Mouse (Mus musculus): ENCODE measurements at regions not wholly inside any gene's neighbourhood (a gene's known extent, or its start where the extent isn't known, plus 50 kb on each side); places are given as distances from the start of the nearest gene placed in this dataset.

DNA sequence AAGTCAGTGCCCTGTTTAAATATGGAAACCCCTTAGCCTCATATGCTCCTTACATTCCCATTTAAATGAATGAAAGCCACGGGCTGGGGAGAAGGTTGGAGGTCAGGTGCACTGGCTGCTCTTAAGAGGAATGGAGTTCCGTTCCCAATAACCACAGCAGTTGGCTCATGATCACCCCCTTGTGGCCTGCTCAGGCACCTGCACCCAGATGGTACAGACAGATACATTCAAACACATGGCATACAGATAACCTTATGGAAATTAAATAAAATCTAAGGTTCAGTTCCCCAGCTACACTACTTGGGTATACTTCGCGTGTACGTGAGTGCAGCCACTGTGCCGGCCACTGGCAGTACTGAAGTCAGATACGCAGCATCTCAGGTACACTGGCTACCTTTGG lies 479.1 kb upstream of the Pmfbp1 start:
- Histone ChIP-seq H3K4me3 (replicated peaks in 1 of 3; ENCODE audit: low read depth in 2 of 3, low read length in 2 of 3, poor library complexity in 1 of 3) (no peak overlapping the region), H3K27me3 (replicated peaks) (no peaks in the 10 kb centered on the region), H3K27ac (ENCODE audit: insufficient read depth, low read depth) (no peak overlapping the region), H3K4me1 (ENCODE audit: control insufficient read depth in 1 of 2, insufficient read depth in 2 of 2) (peaks cover 3 to 6% of the 10 kb centered on the region in 2 experiments; a peak in 2 of 4 replicates), H3K79me2 (replicated peaks; ENCODE audit: control insufficient read depth, extremely low read depth, insufficient read depth, poor library complexity, severe bottlenecking) (no peaks in the 10 kb centered on the region), H3K4me2 (ENCODE audit: insufficient read depth, low read depth, poor library complexity, severe bottlenecking) (no peak overlapping the region), H3K9ac (ENCODE audit: insufficient read depth, low read depth) (no peak overlapping the region), H3K36me3 (replicated peaks in 1 of 2; ENCODE audit: control insufficient read depth in 1 of 2, insufficient read depth in 1 of 2, low read length in 1 of 2) (no peaks in the 10 kb centered on the region), H3K9me3 (replicated peaks; ENCODE audit: low read length) (no peaks in the 10 kb centered on the region)
- in situ Hi-C loops (cut with MboI; ENCODE audit: low pct_ligation_motif_present, low pct_unique_long_range_greater_than_20kb, low sequenced_read_pairs) (no loop called here), dilution Hi-C loops (cut with MboI; ENCODE audit: extremely low pct_ligation_motif_present, extremely low pct_unique_long_range_greater_than_20kb, low sequenced_read_pairs) (no loop called here)
- TF ChIP-seq EP300 (IDR thresholded peaks at IDR 0.05; ENCODE audit: low read length) (no peak), ELF1 (IDR thresholded peaks at IDR 0.05; ENCODE audit: low read depth, low read length) (no peak), PAX5 (IDR thresholded peaks at IDR 0.05; ENCODE audit: low read length) (no peak), SMC3 (IDR thresholded peaks at IDR 0.05; ENCODE audit: low read depth, low read length) (peak; percentile 76), CTCF (conservative IDR thresholded peaks at IDR 0.05 in 1 of 2, IDR thresholded peaks at IDR 0.05 in 1 of 2; ENCODE audit: low read depth in 2 of 2, low read length in 2 of 2) (peak; percentile 74 to 90), RAD21 (IDR thresholded peaks at IDR 0.05; ENCODE audit: low read depth, low read length) (peak; percentile 64)
- DNase-seq (ENCODE audit: extremely low read depth) = peak; percentile 33

GRCm38 (mm10) chr8:109019565-109019964 lies 474.3 kb upstream of the Pmfbp1 start:
- H3K36me3 ChIP-seq (replicated peaks in 1 of 2; ENCODE audit: control insufficient read depth in 1 of 2, insufficient read depth in 1 of 2, low read length in 1 of 2) = no peaks in the 10 kb centered on the region
- DNase-seq (ENCODE audit: extremely low read depth) = no peak
- dilution Hi-C loops (cut with MboI; ENCODE audit: extremely low pct_ligation_motif_present, extremely low pct_unique_long_range_greater_than_20kb, low sequenced_read_pairs) (no loop called here), in situ Hi-C loops (cut with MboI; ENCODE audit: low pct_ligation_motif_present, low pct_unique_long_range_greater_than_20kb, low sequenced_read_pairs) (no loop called here)
- no peaks in the 10 kb centered on the region for H3K79me2 ChIP-seq (replicated peaks; ENCODE audit: control insufficient read depth, extremely low read depth, insufficient read depth, poor library complexity, severe bottlenecking)
- H3K27ac ChIP-seq (ENCODE audit: insufficient read depth, low read depth) = no peak overlapping the region
- no peak overlapping the region for H3K4me2 ChIP-seq (ENCODE audit: insufficient read depth, low read depth, poor library complexity, severe bottlenecking)
- TF ChIP-seq JUND (conservative IDR thresholded peaks at IDR 0.05; ENCODE audit: low read depth, low read length) = no peak
- no peak for TF ChIP-seq ZKSCAN1 (IDR thresholded peaks at IDR 0.05; ENCODE audit: borderline replicate concordance, low read depth, low read length)
- TF ChIP-seq POLR2A (IDR thresholded peaks at IDR 0.05; ENCODE audit: low read depth, low read length) = no peak
- TF ChIP-seq PAX5 (IDR thresholded peaks at IDR 0.05; ENCODE audit: low read length) = no peak
- no peak for TF ChIP-seq MAZ (IDR thresholded peaks at IDR 0.05; ENCODE audit: low read depth, low read length)
- TF ChIP-seq MYC (IDR thresholded peaks at IDR 0.05; ENCODE audit: low read depth, low read length) = no peak
- no peak for TF ChIP-seq ELF1 (IDR thresholded peaks at IDR 0.05; ENCODE audit: low read depth, low read length)
- TF ChIP-seq ZC3H11A (IDR thresholded peaks at IDR 0.05; ENCODE audit: low read depth, low read length) = no peak
- peaks cover 0 to 5% of the 10 kb centered on the region in 2 experiments; a peak in 2 of 4 replicates for H3K4me1 ChIP-seq (ENCODE audit: control insufficient read depth in 1 of 2, insufficient read depth in 2 of 2)
- no peak overlapping the region for H3K4me3 ChIP-seq (replicated peaks in 1 of 3; ENCODE audit: low read depth in 2 of 3, low read length in 2 of 3, poor library complexity in 1 of 3)
- no peaks in the 10 kb centered on the region for H3K27me3 ChIP-seq (replicated peaks)
- H3K9me3 ChIP-seq (replicated peaks; ENCODE audit: low read length) = no peaks in the 10 kb centered on the region
- no peak overlapping the region for H3K9ac ChIP-seq (ENCODE audit: insufficient read depth, low read depth)

- dilution Hi-C loops (cut with MboI; ENCODE audit: extremely low pct_ligation_motif_present, extremely low pct_unique_long_range_greater_than_20kb, low sequenced_read_pairs) (no loop called here), in situ Hi-C loops (cut with MboI; ENCODE audit: low pct_ligation_motif_present, low pct_unique_long_range_greater_than_20kb, low sequenced_read_pairs) (no loop called here)
- TF ChIP-seq ETS1 (conservative IDR thresholded peaks at IDR 0.05; ENCODE audit: low read depth, low read length) = no peak
- peak; percentile 63 for TF ChIP-seq ZNF384 (IDR thresholded peaks at IDR 0.05; ENCODE audit: low read depth, low read length)
- no peak overlapping the region for H3K4me2 ChIP-seq (ENCODE audit: insufficient read depth, low read depth, poor library complexity, severe bottlenecking)
- peaks cover 0 to 5% of the 10 kb centered on the region in 2 experiments; a peak in 2 of 4 replicates for H3K4me1 ChIP-seq (ENCODE audit: control insufficient read depth in 1 of 2, insufficient read depth in 2 of 2)
- H3K36me3 ChIP-seq (replicated peaks in 1 of 2; ENCODE audit: control insufficient read depth in 1 of 2, insufficient read depth in 1 of 2, low read length in 1 of 2) = no peaks in the 10 kb centered on the region
- no peaks in the 10 kb centered on the region for H3K9me3 ChIP-seq (replicated peaks; ENCODE audit: low read length)
- H3K79me2 ChIP-seq (replicated peaks; ENCODE audit: control insufficient read depth, extremely low read depth, insufficient read depth, poor library complexity, severe bottlenecking) = no peaks in the 10 kb centered on the region
- no peak overlapping the region for H3K4me3 ChIP-seq (replicated peaks in 1 of 3; ENCODE audit: low read depth in 2 of 3, low read length in 2 of 3, poor library complexity in 1 of 3)
- H3K27me3 ChIP-seq (replicated peaks) = no peaks in the 10 kb centered on the region
- DNase-seq (ENCODE audit: extremely low read depth) = no peak
- H3K27ac ChIP-seq (ENCODE audit: insufficient read depth, low read depth) = no peak overlapping the region
- no peak overlapping the region for H3K9ac ChIP-seq (ENCODE audit: insufficient read depth, low read depth)
Observed at GRCm38 (mm10) chr8:109020102-109020501, 473.7 kb upstream of the Pmfbp1 start.

All from CH12.LX (cell line).